Mouse (Mus musculus) lung, embryonic 16.5 days (tissue): ENCODE results near the gene Man2a1. TPM values are rescaled to one million over a fixed set of nuclear protein-coding genes. Genes with fewer than 3 reads are reported as not detected.

Experiments used
- ATAC-seq: fragments of 200-750 bp; cut with Nextera tagmentation; 2 replicates; pipeline ENCODE4 v1.8.0; 2017; ENCODE audit warnings: low read depth, mild to moderate bottlenecking, moderate library complexity
- H3K27ac ChIP-seq: fragments of 300-500 bp; sonication (generic); 2 replicates; pipeline ENCODE4 v1.5.1; 2014; ENCODE audit warnings: mild to moderate bottlenecking, control low read depth, low read length
- H3K27me3 ChIP-seq: fragments of 300-500 bp; sonication (generic); 2 replicates; pipeline ENCODE4 v1.6.1; 2014; ENCODE audit warnings: low read depth, low read length, mixed read lengths; ENCODE audit not compliant: control insufficient read depth, insufficient read depth
- H3K36me3 ChIP-seq: fragments of 300-500 bp; sonication (generic); 2 replicates; pipeline ENCODE4 v1.6.1; 2014; ENCODE audit warnings: low read length; ENCODE audit not compliant: control insufficient read depth, insufficient read depth
- H3K4me1 ChIP-seq: fragments of 300-500 bp; sonication (generic); replicated peaks from 2 replicates; pipeline ENCODE4 v1.6.1; 2014; ENCODE audit warnings: low read length, mixed read lengths; ENCODE audit not compliant: control insufficient read depth, insufficient read depth
- H3K4me2 ChIP-seq: fragments of 300-500 bp; sonication (generic); 2 replicates; pipeline ENCODE4 v1.6.1; 2014; ENCODE audit warnings: low read depth, low read length, control low read depth
- H3K4me3 ChIP-seq: fragments of 300-500 bp; sonication (generic); 2 replicates; pipeline ENCODE4 v1.5.1; 2014; ENCODE audit warnings: mild to moderate bottlenecking, low read length, control low read depth
- H3K9ac ChIP-seq: fragments of 300-500 bp; sonication (generic); 2 replicates; pipeline ENCODE4 v1.6.1; 2014; ENCODE audit warnings: low read length, control low read depth
- H3K9me3 ChIP-seq: fragments of 300-500 bp; sonication (generic); 2 replicates; pipeline ENCODE4 v1.6.1; 2016; ENCODE audit warnings: low read length; ENCODE audit not compliant: control insufficient read depth
- WGBS: fragments of 180-500 bp; shearing (Covaris S2); extraction: QIAGEN DNeasy Blood & Tissue Kit; methylation state at CpG from one replicate; pipeline ENCODE4 v1.1.7; 2014; 5-methylcytosine and 5-hydroxymethylcytosine counted together
- polyA plus RNA-seq: library from polyadenylated mRNA; unstranded; fragments of >200 nt; fragmentation: Nextera tagmentation; extraction: Ambion mirVana; gene quantifications from 2 replicates; pipeline ENCODE4 v1.2.1, GENCODE M21; 2015

Man2a1 gene
- polyA plus RNA-seq, 1 experiment from 2014 or later, result 8.8 TPM

DNA sequence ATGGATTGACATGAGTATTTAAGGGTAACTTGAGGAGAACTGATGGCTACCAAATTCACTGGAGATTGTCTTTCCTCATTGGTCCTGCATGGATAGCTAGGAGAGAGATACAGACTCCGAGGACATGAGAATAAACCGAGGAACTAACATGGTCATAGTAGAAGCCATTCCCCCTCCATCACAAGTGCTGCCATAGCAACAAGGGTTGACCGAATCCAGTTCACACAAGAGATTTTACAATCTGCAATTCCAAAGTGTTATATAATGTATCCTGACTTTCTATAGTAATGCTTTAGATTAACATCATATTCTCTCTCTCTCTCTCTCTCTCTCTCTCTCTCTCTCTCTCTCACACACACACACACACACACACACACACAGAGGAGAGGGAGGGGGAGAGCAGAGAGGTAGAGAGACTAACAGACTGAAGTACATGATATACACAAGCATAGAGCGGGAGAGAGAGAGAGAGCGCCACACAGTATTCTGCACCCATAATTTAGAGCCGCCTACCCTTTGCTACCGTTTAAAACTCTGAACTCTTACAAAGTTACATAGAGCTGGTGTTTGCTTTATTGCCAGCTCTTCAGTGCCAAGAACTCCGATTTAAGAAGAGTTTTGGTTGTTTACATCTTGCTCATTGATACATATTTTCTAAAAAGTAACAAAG is 37.5 kb downstream of the Man2a1 start:
- H3K9me3 ChIP-seq, result no peaks in the 10 kb centered on the region
- no peak overlapping the region for H3K9ac ChIP-seq
- 76% methylated on average over 8 of the region's 8 CpGs for WGBS
- H3K27ac ChIP-seq, result no peak overlapping the region
- no peaks in the 10 kb centered on the region for H3K27me3 ChIP-seq
- H3K4me2 ChIP-seq, result no peak overlapping the region
- no peak overlapping the region for H3K4me3 ChIP-seq
- no peaks in the 10 kb centered on the region for H3K4me1 ChIP-seq
- peaks cover 8% of the 10 kb centered on the region for H3K36me3 ChIP-seq
- no peak for ATAC-seq

DNA sequence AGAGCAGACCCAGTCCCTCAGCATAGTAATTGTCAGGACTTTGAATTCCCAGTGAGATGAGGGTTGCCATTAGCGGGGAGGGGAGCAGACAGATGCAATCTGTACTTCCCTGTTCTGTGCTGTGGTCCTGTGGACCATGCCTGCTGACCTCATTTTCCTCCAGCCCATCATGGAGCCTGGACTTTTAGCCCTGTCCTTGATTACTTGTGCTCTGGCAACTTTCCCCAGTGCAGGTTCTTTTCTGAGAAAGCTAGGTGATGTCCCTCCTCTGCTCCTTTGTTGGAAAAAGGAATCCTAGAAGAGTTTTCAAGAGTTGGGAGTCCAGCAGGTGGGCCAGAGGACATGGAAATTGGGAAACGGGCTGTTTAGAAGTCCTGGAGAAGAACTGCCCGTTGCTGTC is 40.8 kb downstream of the Man2a1 start:
- H3K4me2 ChIP-seq, result no peak overlapping the region
- 79% methylated on average over 3 of the region's 3 CpGs for WGBS
- no peak overlapping the region for H3K4me3 ChIP-seq
- H3K27ac ChIP-seq, result no peak overlapping the region
- ATAC-seq, result no peak
- H3K36me3 ChIP-seq, result peaks cover 5% of the 10 kb centered on the region
- no peak overlapping the region for H3K9ac ChIP-seq
- no peaks in the 10 kb centered on the region for H3K9me3 ChIP-seq
- H3K4me1 ChIP-seq, result no peaks in the 10 kb centered on the region; the same call in 1 of the 2 replicates
- H3K27me3 ChIP-seq, result no peaks in the 10 kb centered on the region

DNA sequence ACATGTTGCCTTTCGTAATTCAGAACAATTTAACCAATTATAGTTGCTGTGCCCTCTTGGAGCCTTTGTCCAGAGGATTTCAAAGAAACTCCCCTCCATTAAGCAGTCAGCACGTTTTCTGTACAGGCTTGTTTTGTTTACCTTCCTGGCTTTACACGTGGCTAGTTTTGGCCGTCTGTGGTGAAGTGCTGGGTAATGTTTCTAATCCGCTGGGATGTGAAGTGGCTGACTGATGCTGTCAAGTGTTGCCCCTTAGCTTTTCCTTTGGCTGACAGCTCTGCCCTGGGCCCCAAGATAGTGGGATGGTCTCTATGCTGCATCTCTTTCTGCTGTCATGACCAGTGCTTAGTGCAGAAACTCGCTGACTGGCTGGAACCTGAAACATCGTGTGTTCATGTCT is 43.1 kb downstream of the Man2a1 start:
- ATAC-seq, result peak; percentile 69
- Histone ChIP-seq H3K4me2 (no peak overlapping the region), H3K4me1 (peaks cover 2% of the 10 kb centered on the region; the same call in 1 of the 2 replicates), H3K27ac (no peak overlapping the region), H3K9ac (no peak overlapping the region), H3K4me3 (no peak overlapping the region), H3K36me3 (peaks cover 5% of the 10 kb centered on the region), H3K27me3 (no peaks in the 10 kb centered on the region), H3K9me3 (no peaks in the 10 kb centered on the region)
- WGBS, result 28% methylated on average over 7 of the region's 7 CpGs

DNA sequence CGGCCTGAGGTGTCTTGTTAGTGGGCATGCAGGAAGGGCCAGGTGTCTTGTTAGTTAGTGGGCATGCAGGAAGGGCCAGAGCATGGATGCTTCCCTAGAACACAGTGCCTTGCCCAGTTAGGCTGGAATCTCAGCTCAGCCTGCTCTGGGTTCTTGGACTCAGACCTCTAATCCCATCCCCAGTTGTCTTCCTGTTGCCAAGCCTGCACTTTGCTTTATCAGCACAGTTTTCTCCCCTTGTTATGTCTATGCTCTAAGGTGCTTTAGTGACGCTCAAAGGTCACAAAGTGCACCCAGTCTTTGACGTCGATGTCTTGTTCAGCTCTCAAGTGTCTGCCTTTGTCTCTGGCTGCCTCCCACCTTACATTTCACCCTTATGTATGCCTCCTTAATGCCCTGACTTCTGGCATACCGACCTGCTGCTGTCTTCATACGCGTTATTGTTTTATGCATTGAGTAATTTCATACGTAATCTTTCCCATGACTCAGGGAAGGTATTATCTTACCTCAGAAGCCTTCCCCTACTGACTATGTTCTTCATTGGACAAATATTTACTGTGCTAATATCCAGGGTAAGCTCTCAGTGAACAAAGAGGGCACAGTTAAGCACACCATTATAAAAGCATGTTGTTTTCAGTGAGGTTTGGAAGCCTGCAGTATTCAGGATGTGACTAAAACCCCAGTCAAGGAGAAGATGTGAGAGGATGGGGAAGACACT is 44.5 kb downstream of the Man2a1 start:
- ATAC-seq, result no peak
- peaks cover 4% of the 10 kb centered on the region; the same call in 1 of the 2 replicates for H3K36me3 ChIP-seq
- H3K4me1 ChIP-seq, result peaks cover 2% of the 10 kb centered on the region; the same call in 1 of the 2 replicates
- WGBS, result 48% methylated on average over 8 of the region's 8 CpGs
- no peak overlapping the region for H3K4me3 ChIP-seq
- no peak overlapping the region for H3K4me2 ChIP-seq
- no peak overlapping the region for H3K9ac ChIP-seq
- H3K9me3 ChIP-seq, result no peaks in the 10 kb centered on the region
- H3K27me3 ChIP-seq, result no peaks in the 10 kb centered on the region
- no peak overlapping the region for H3K27ac ChIP-seq

DNA sequence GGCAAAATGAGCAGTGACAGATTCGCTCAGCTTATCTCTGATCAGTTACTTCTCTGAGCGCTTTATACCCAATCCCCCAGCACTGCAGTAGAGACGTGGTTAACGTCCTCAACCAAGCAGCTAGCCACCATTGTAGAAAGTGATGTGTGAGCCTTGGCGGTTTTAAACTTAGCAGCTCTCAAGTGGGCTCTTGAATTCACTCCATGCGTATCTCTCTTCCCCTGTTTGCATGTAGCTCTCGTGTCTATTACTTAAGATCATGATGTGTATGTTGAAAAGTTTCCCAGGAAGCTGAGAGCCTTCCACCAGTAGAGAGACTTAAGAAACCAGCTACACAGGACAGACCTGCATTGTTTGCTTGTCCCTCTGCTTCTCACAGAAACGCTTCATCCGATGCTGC is 46.9 kb downstream of the Man2a1 start:
- Histone ChIP-seq H3K4me2 (no peak overlapping the region), H3K4me3 (no peak overlapping the region), H3K36me3 (peaks cover 16% of the 10 kb centered on the region), H3K4me1 (peaks cover 2% of the 10 kb centered on the region; the same call in 1 of the 2 replicates), H3K27ac (no peak overlapping the region), H3K9me3 (peaks cover 2% of the 10 kb centered on the region), H3K27me3 (no peaks in the 10 kb centered on the region), H3K9ac (no peak overlapping the region)
- peak; percentile 56 for ATAC-seq
- 54% methylated on average over 9 of the region's 9 CpGs for WGBS

DNA sequence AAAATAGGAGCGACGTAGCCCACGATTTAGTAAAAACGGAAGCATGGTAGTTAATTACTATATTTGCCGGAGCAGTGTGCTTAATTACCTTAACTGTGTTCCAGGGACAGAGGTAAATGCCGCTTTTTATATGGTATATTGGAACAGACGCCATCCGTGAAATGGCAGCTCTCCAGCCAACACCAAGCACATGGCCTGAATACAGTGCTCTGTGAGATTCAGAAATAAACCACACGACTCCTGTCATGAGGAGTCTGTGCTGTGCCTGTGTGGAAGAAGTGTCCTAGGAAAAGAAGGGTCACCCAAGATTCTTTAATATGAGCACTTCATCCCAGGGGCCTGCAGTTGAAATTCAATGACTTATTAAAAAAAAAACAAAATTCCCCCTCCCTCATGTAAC is 50.2 kb downstream of the Man2a1 start:
- no peaks in the 10 kb centered on the region for H3K27me3 ChIP-seq
- H3K4me1 ChIP-seq, result 0 out of 2 replicates have a peak, but pooled peaks cover 2% of the 10 kb centered on the region
- no peak overlapping the region for H3K4me2 ChIP-seq
- no peak overlapping the region for H3K27ac ChIP-seq
- H3K9ac ChIP-seq, result no peak overlapping the region
- WGBS, result 94% methylated on average over 9 of the region's 9 CpGs
- H3K9me3 ChIP-seq, result peaks cover 6% of the 10 kb centered on the region
- peaks cover 20% of the 10 kb centered on the region for H3K36me3 ChIP-seq
- ATAC-seq, result no peak
- H3K4me3 ChIP-seq, result no peak overlapping the region

DNA sequence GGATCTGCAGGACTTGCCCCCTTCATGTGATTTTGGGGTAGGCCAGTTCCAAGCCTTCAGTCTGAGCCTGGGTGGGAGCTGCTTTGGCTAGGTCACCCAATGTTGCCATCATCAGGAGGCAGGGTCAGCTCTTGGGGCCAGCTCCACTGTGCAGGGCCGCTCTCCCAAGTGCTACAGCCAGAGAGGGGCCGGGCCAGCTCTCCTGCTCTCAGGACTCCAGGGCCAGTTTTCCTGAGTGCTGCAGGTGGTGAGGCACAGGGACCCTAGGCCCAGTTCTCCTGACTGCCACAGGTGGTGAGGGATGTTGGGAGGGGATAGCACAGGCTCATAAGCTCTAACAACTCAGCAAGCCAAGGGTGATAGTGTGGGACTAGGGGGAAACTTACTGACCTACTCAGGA is 53.1 kb downstream of the Man2a1 start:
- WGBS, result 97% methylated on average over 2 of the region's 2 CpGs
- no peak for ATAC-seq

DNA sequence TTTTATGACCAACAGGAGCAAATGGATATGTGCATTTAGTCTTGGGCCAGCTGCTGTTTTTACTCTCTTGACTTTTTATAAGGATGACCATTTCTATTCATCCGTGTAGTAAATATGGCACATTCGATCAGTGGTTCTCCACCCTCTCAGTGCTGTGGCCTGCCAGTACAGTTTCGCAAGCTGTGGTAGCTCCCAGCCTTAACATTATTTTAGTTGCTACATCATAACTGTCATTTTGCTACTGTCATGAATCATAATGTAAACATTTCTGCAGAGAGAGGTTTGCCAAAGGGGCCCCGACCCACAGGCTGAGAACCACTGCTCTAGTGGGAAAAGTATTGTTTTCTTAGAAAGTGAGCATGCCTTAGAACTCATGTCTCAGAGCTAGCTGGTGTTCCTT is 59.1 kb downstream of the Man2a1 start:
- no peak overlapping the region for H3K4me2 ChIP-seq
- ATAC-seq, result peak; percentile 54; the same call in 1 of the 2 replicates
- no peak overlapping the region for H3K27ac ChIP-seq
- H3K4me3 ChIP-seq, result no peak overlapping the region
- no peaks in the 10 kb centered on the region for H3K27me3 ChIP-seq
- no peak overlapping the region for H3K9ac ChIP-seq
- no peaks in the 10 kb centered on the region for H3K4me1 ChIP-seq
- H3K36me3 ChIP-seq, result peaks cover 7% of the 10 kb centered on the region; the same call in 1 of the 2 replicates
- H3K9me3 ChIP-seq, result no peaks in the 10 kb centered on the region; the same call in 1 of the 2 replicates
- 55% methylated on average over 4 of the region's 4 CpGs for WGBS

More for the DNA sequence above, 53.1 kb downstream of the Man2a1 start:
- Histone ChIP-seq H3K27me3 (no peaks in the 10 kb centered on the region), H3K9me3 (peaks cover 6% of the 10 kb centered on the region), H3K4me2 (no peak overlapping the region), H3K9ac (no peak overlapping the region), H3K4me1 (no peaks in the 10 kb centered on the region), H3K36me3 (peaks cover 20% of the 10 kb centered on the region), H3K4me3 (no peak overlapping the region), H3K27ac (no peak overlapping the region)

DNA sequence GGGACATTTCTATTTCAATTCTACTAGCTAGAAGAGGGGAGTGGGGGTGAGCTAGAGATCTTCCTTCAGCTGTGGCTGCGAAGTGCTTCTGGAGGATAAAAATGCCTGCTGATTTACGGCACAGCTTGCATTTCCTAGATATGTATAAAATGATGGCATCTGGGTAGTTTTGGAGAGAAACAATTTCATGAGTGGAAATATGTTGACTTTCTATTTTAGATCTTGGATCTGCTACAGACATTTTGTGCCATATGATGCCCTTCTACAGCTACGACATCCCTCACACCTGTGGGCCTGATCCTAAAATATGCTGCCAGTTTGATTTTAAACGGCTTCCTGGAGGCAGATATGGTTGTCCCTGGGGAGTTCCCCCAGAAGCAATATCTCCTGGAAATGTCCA is 66.0 kb downstream of the Man2a1 start:
- no peaks in the 10 kb centered on the region for H3K27me3 ChIP-seq
- ATAC-seq, result no peak
- no peak overlapping the region for H3K9ac ChIP-seq
- no peak overlapping the region for H3K4me2 ChIP-seq
- no peak overlapping the region for H3K4me3 ChIP-seq
- no peaks in the 10 kb centered on the region for H3K4me1 ChIP-seq
- 90% methylated on average over 4 of the region's 4 CpGs for WGBS
- H3K9me3 ChIP-seq, result no peaks in the 10 kb centered on the region; the same call in 1 of the 2 replicates
- H3K27ac ChIP-seq, result no peak overlapping the region
- peaks cover 21% of the 10 kb centered on the region for H3K36me3 ChIP-seq
